Mouse (Mus musculus): Measurements from ENCODE around the gene Teddm1a. TPM values are rescaled to one million over a fixed set of nuclear protein-coding genes. Genes with fewer than 3 reads are reported as not detected.
A peak's percentile ranks its signal among the peaks of the same experiment; 100 is the strongest.
"Not testable (repeated sequence)": the region's sequence is repeated elsewhere in the genome, so short reads cannot be mapped to it uniquely, and the experiment has no call there.

Teddm1a gene
- not detected in 3 replicates for total RNA-seq (2017)

DNA sequence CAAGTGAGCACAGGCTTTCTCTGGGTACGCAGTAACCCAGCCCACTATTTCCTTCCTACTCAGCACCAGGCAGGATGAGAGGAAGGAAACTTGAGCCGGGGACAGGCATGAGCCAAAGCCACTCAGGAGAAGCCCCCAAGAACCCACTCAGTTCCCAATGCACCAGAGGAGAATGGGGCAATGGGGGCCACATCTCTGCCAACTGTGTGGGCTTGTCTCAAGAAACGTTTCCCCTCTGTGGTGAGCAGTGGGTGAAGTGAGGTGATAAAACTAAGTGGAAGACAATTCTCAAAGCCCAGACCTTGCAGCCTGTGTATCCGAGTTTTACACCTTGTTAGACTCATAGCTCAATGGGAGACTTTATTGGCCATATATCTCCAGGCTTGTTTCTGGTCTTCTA, at the start of gene Teddm1a:
Gene Teddm1a (plus strand): TSS at position 301 of the 400 bp plus-strand sequence.
- ATAC-seq (replicated peaks; ENCODE audit: insufficient number of reproducible peaks, low FRiP score, low TSS enrichment, poor library complexity, severe bottlenecking), result no peak

DNA sequence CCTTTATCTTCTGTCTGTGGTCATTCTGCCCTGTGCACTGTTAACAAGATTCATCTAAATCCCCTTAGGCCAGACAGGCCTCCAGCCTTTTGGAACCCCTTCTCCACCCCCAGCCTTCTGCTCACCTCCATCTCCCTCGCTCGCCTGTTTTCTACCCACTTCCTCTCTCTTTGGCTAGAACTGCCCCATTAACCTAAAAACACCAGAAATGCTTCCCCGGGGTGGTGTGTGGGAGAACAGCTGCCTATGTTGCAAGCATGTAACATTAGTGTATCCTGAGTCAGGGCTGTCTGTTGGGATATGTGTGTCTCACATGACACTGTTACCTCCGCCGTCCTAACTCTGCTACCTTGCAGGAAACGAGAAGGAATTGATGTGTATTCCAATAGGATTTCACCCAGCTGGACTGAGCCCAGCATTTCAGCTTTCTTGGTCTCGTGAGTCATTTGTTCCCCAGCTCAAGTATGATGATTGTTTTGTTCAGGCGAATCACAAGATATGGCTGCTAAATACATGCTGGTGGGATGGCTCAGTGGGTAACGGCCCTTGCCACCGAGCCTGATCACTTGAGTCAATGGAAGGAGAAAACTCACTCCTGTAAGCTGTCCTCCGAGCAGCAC, 49.3 kb upstream of the Teddm1a start:
- ATAC-seq (replicated peaks; ENCODE audit: insufficient number of reproducible peaks, low FRiP score, low TSS enrichment, poor library complexity, severe bottlenecking), result no peak

DNA sequence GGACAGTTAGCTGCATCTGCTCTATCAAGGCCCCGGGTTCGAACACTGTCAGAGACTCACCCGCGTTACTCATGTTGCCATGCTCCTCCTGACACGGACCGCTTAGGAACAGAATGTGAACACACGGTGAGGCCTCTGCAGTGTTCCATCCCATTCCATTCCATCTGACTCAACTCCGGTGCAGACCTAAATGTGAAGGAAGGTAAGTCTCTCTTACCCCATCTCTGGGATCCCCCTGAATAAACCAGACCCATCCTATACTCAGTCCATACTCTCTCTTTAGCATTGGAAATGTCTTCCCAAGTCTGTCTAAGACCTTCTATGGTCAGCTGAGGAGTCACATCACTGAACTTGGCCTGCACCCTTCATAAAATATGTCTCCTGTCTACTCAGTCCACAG, 47.5 kb upstream of the Teddm1a start, which contains the start of gene Rgsl1:
Gene Rgsl1 (minus strand): TSS at position 101 of the 400 bp plus-strand sequence.
- no peak for ATAC-seq (replicated peaks; ENCODE audit: insufficient number of reproducible peaks, low FRiP score, low TSS enrichment, poor library complexity, severe bottlenecking)

DNA sequence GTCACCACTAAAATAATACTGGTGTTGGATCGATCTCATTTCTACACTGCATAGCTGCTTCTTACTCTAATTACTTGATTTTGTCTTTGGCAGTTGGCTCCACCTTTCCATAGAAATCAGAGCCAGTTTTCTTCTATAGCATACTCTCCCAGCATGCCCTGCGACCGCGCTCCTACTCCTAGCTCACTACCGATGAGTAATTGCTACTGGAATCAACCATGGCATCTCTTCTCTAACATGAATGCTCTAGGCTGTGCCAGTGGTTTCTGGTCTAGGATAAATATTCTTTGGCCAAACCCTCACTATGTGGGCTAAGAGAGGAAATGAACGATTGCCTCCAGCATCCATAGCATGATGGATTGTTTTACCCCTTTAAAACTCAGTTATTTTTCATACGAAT, 45.1 kb upstream of the Teddm1a start:
- no peak for ATAC-seq (replicated peaks; ENCODE audit: insufficient number of reproducible peaks, low FRiP score, low TSS enrichment, poor library complexity, severe bottlenecking)

DNA sequence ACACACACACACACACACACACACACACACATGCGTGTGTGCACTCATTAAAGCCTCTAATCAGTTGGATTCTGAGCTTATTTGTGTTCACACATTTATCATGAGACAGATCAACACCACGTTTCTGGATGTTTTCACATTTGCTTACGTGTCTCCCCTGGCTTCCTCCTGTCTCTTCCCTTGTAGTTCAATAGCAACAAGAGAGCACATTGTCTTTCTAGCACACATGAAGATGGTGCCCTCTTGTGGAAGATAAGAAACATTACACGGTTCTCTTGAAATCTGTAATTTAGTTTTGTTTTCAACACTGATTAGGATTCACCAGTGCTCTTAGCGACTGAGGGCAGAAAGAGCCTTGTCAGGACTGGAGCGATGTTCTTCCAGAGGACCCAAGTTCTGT, 44.7 kb upstream of the Teddm1a start:
- 0 out of 2 replicates have a peak, but pooled peaks have one; percentile 53 for ATAC-seq (replicated peaks; ENCODE audit: insufficient number of reproducible peaks, low FRiP score, low TSS enrichment, poor library complexity, severe bottlenecking)

DNA sequence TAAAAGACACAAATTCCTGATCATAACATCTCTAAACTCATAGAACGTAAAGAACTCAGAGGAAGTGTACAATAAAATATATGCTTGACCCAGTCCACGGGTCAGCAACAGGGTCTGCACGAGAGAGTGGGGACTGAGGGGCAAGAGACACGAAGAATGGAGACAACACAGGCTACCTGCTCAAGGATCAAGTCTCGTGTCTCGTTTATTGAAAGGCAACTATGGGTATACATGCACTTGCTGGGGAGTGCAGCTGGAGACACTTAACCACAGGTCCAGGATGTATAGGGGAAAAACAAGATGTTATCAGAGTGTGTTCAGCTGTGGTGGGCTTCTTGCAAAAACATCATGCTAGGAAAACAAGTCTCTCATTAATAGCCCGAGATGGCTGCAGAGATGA, 38.8 kb upstream of the Teddm1a start:
- not testable (repeated sequence) for ATAC-seq (replicated peaks; ENCODE audit: insufficient number of reproducible peaks, low FRiP score, low TSS enrichment, poor library complexity, severe bottlenecking)

DNA sequence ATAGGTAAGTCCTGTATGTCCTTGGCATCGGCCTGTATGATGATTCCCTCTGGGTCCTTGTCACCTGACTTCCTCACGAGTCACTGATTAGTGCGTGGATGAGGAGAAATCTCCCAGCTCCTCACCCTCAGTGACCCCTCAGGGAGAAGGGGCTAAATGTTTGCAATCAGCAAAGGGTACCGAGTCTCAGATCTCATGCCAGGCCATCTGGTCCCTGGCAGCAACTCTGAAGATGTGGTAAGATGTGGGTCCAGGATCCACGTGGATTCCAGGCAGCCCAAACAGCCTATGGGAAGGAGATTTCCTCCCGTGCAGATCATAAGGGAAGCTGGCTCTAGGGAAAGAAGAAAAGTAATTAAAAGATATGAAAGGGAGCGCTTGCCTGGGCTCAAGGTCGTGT, 35.6 kb upstream of the Teddm1a start:
- ATAC-seq (replicated peaks; ENCODE audit: insufficient number of reproducible peaks, low FRiP score, low TSS enrichment, poor library complexity, severe bottlenecking), result no peak

DNA sequence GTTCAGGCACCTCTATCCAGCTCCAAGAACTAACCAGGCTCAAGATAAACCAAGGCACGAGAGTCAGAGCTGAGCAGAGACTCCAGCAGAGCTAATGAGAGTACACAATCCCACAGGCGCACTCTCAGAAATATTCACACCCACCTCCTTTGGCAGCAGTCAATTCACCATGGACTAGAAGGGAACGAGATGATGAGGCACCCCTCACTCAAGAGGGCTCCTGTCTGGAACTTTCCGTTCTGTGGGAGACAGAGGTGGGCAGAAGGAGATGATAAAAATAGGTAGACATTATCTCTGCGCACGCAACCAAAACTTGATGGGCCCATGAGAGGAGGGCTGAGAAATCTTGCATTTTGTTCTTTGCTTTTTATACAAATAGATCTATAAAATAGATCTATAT, 17.5 kb upstream of the Teddm1a start, which contains the start of gene Teddm1b:
Gene Teddm1b (plus strand): TSS at position 301 of the 400 bp plus-strand sequence.
- ATAC-seq (replicated peaks; ENCODE audit: insufficient number of reproducible peaks, low FRiP score, low TSS enrichment, poor library complexity, severe bottlenecking), result no peak

DNA sequence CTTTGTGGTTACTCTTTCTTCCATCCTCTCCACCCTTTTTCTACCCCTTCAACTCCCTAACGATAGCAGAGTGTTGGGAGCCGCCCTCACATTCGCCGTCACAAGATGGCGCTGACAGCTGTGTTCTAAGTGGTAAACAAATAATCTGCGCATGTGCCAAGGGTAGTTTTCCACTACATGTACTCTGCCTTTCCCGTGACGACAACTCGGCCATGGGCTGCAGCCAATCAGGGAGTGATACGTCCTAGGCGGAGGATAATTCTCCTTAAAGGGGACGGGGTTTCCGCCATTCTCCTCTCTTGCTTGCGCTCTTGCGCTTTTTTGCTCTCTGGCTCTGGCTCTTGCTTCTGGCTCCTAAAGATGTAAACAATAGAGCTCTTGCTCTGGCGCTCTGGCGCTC, 11.2 kb upstream of the Teddm1a start:
- ATAC-seq (replicated peaks; ENCODE audit: insufficient number of reproducible peaks, low FRiP score, low TSS enrichment, poor library complexity, severe bottlenecking), result not testable (repeated sequence)

DNA sequence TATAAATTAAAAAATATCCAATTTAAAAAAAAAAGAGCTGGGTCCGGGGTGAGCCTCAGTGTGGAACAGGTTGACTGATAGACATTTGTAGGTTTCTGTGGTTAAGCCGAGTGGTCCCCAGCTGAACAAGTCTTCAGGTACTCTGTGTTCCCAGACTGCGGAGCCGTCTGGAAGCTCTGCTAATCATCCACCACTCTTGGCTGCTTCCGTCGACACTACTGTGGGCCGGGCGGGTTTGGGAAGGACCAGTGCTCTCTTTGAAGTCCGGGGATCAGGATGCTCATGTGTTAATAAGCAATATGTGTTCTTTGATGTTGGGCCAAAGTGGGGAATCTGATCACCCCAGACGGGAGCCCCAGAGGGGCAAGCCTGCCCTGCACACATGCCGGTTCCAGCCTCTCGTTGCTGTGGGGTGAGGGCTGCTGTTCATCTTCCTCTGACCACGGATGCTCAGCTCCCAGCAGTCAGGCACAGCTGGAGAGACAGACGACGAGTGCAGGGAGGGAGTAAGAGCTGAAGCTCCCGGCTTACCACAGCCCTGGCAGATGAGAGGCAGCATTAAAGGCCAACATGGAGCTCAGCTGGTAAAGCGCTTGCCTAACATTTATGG, 5.4 kb upstream of the Teddm1a start:
- no peak for ATAC-seq (replicated peaks; ENCODE audit: insufficient number of reproducible peaks, low FRiP score, low TSS enrichment, poor library complexity, severe bottlenecking)

DNA sequence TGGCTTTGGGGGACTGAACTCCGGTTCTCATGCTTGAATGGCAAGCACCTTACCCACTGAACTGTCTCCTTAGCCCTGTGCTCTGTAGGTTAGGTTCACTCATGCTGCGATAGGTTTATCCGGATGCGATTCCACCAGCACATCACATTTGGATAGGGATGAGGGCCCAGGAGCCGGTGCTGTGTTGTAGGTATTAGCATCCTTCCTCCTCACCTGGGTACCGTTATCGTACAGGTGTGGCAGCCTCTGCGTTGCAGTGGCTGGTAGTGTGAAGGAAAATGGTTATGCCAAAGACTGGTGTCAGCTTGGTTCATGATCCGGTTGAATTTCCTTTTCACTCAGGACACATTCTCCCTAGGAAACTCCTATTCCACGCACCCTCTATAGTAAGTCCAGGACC, 1.4 kb upstream of the Teddm1a start:
- ATAC-seq (replicated peaks; ENCODE audit: insufficient number of reproducible peaks, low FRiP score, low TSS enrichment, poor library complexity, severe bottlenecking), result no peak

DNA sequence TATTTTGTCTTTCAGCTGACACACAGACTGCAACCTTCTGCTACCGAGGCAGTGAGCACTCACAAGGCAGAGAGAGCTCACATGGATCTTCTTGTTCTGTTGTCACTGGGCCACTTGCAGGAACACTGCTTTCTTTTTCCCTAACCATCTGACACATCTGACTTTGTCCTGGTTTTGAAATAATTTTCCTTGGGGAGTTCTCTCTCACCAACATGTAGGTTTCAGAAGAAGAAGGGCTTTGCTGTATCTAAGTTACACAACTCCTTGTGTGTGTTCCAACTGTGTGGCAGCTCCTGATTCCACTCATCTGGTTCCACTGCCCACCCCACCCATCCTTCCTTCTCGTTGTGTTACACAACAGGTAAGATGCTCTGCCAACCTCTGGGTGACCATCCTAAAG, 2.2 kb downstream of the Teddm1a start:
- ATAC-seq (replicated peaks; ENCODE audit: insufficient number of reproducible peaks, low FRiP score, low TSS enrichment, poor library complexity, severe bottlenecking), result no peak

DNA sequence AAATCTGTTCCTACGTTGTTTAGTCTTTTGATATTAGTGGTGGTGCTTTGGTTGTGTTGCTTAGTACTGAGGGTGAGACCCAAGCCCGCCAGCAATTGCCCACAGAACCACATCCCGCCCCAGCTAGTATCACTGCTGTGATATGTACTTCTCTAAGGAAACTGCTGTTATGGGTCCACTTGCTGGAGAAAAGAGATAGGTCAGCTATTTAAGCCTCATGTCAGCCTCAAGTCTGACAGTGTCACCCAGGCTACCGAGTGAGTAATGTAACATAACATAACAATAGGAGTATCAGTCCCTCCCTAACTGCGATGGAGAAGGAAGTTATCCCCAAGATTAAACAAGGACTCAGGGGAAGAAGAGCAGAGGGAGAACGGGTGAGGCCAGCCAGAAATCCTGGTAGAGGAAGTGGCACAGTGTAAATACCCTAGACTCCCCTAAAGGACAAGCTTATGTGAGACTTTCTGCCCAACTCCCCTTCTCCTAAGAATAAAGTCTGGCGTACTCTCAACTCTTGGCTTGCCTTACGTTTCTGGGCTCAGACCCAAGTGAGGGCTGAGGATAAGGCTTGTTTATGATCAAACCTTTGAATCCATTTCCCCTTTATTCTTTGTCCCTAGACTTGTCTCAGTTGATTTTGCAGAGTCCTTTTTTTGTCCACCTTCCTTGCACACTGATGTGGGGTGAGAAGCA, 2.8 kb downstream of the Teddm1a start:
- ATAC-seq (replicated peaks; ENCODE audit: insufficient number of reproducible peaks, low FRiP score, low TSS enrichment, poor library complexity, severe bottlenecking), result no peak

DNA sequence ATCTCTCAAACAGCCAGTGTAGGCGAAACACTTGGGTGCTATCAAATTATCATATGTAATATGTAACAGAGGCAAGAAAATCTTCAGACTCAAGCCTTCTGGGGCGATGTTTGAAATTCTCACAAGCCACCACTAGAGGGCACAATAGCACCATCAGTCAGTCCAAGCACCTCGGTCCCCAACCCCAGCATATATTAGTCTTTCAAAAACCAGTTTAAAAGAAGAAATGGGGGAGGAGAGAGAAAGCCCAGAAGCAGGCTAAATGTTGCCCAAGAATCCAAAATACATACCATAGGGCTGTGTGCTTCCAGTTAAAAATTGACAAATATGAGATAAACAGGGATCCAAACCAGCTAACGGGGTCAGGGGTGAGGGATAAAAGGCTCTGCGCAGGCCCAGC, 3.4 kb downstream of the Teddm1a start:
- ATAC-seq (replicated peaks; ENCODE audit: insufficient number of reproducible peaks, low FRiP score, low TSS enrichment, poor library complexity, severe bottlenecking), result 0 out of 2 replicates have a peak, but pooled peaks have one; percentile 32

DNA sequence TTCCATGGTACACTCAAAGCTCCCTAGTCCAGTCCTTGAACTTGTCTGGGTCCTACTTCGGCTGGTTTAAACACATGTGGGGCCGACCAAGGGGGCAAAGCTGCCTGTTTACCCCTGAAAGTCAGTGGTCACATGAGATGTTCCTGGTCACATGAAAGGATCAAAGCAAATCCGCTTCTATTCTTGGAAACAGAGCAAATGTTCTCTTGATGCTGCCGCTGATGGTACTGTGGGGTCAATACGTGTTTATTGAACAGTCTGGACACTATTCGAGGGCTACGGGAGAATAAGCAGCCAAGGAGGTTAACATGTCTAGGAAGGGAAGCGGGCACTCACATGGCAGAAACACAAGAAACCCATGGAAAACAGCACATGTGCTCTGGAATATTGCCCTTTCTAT, 5.7 kb downstream of the Teddm1a start:
- ATAC-seq (replicated peaks; ENCODE audit: insufficient number of reproducible peaks, low FRiP score, low TSS enrichment, poor library complexity, severe bottlenecking), result no peak

DNA sequence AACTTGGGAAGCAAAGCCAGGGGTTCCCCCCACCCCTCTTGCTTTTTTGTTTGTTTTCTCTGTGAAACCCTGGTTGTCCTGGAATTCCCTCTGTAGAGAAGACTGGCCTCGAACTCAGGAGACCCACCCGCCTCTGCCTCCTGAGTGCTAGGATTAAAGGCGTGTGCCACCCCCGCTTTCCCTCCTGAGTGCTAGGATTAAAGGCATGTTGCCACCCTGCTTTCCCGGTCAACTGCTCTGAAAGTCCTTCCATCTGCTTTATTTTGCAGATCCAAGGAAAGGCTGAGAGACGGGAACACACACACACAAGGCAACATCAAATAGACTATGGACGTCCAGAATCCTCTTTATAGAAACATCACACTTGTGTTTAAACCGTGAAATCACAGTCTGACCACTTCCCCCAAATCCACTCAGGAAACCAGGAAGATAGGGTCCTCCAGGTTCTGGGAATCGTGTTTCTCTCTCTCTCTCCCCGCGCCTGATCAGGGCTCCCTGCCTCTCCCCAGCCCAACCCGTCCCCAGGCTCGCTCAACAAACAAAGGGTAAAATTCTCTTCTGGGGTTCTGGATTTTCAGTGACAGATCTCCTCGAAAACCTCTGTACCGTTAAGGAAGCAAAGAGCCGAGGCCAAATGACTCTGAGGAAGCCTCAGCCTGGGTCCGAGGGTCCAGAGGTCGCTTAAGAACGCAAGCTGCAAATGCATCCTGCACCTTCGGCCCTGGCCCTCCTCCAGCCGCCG, 7.6 kb downstream of the Teddm1a start:
- no peak for ATAC-seq (replicated peaks; ENCODE audit: insufficient number of reproducible peaks, low FRiP score, low TSS enrichment, poor library complexity, severe bottlenecking)

DNA sequence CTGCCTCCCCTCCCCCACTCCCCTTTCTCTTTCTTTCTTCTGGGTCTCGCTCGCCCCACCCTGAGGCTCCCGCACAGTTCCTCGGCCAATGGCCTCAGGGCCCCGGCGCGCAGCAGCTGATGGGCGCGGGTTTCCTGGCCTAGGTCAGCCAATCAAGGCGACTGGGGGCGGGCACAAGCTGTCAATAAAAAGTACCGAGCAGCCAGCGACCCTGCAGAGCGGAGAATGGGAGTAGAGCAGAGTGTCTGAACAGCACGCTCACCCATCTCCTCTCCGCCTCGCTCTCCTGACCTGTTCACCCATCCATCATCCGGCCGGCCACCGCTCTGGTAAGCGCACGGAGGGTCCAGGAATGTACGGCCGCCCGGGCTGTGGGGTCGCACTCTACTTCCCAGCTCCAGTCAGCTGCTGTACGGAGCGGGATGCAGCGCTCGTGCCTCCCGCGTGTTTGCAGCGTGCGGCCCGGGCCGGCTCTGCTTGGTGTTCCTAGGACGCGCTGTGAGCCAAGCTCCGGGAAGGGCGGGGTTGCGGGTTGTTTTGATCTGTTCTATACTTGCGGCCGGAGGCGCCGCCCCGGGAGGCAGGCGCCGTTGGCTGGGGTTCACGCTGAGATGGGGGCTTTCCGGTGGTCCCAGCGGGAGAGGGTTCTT, 8.3 kb downstream of the Teddm1a start, which contains the start of the genes Glul and Teddm2:
Gene Glul (plus strand): TSS at position 214 of the 650 bp plus-strand sequence.
Gene Teddm2 (minus strand): TSS at position 498 of the 650 bp plus-strand sequence.
- peak; percentile 89 for ATAC-seq (replicated peaks; ENCODE audit: insufficient number of reproducible peaks, low FRiP score, low TSS enrichment, poor library complexity, severe bottlenecking)

DNA sequence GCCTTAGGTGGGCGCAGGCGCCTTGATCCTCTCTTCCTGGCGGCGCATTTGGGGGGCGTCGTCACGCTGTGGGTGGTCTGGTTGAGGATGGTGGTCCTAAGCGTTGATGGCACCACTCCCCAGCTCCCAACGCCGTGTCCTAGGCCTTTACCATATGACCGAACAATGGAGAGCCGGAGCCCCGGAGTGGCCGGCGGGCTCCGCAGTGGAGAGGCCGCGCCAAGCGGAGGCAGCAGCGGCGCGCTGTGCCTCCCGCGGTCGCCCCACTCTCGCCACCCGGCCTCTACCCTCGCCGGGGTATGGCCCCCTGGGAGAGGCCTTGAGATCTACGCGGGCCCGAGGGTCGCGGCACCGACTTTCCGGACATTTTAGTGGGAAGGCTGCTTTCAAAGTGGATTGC, 8.8 kb downstream of the Teddm1a start:
- no peak for ATAC-seq (replicated peaks; ENCODE audit: insufficient number of reproducible peaks, low FRiP score, low TSS enrichment, poor library complexity, severe bottlenecking)
